Comparison of ENCODE assay signal across 9 mouse cellular contexts in genomic region chr10:19712421-19712836, GRCm38 (mm10). TPM values are rescaled to one million over a fixed set of nuclear protein-coding genes. Genes with fewer than 3 reads are reported as not detected.
A peak's percentile ranks its signal among the peaks of the same experiment; 100 is the strongest.
DNase-seq lines count a peak whose midpoint lies in the region; ATAC-seq and TF ChIP-seq lines count a peak whose summit lies in the region.
"Had no signal": no experiment of that assay in that cellular context is flagged by ENCODE, and none has a peak within 500 bp of the region (broad histone marks: within the 10 kb centered on the region; RNA-seq: fewer than 3 reads in every experiment).

Gene Il20ra, plus strand, starts transcription at chr10:19712570.

- no peak within 1 kb of the TSS for H3K27ac ChIP-seq in bone marrow macrophage, adult 2 months (ENCODE audit: insufficient read depth, low read depth, low read length)
- no peak within 1 kb of the TSS for H3K27ac ChIP-seq in forebrain, embryonic 16.5 days (ENCODE audit: low read length)
- no peak within 1 kb of the TSS for H3K27ac ChIP-seq in hindbrain, embryonic 12.5 days

- no peaks in the 10 kb centered on the region for H3K9me3 ChIP-seq in forebrain, embryonic 16.5 days (ENCODE audit: control insufficient read depth, low read length)
- no peaks in the 10 kb centered on the region for H3K9me3 ChIP-seq in hindbrain, embryonic 12.5 days (replicated peaks)

- H3K27me3 ChIP-seq in forebrain, embryonic 16.5 days (replicated peaks; ENCODE audit: control insufficient read depth, insufficient read depth, low read length): peaks cover 7% of the 10 kb centered on the region
- H3K27me3 ChIP-seq in hindbrain, embryonic 12.5 days: peaks cover 35% of the 10 kb centered on the region

- WGBS in forebrain, embryonic 16.5 days: under 1% methylated on average over 29 of the region's 29 CpGs
- 3% methylated on average over 29 of the region's 29 CpGs for WGBS in hindbrain, embryonic 12.5 days

- TF ChIP-seq POLR2A in bone marrow macrophage, adult 2 months (IDR thresholded peaks at IDR 0.05; ENCODE audit: borderline replicate concordance, low read depth, low read length): no peak

- TF ChIP-seq CTCF in bone marrow macrophage, adult 2 months (IDR thresholded peaks at IDR 0.05; ENCODE audit: low read depth, low read length): no peak

- peak within 1 kb of the TSS; percentile 32 for H3K4me3 ChIP-seq in bone marrow macrophage, adult 2 months (ENCODE audit: insufficient read depth, low read length)
- H3K4me3 ChIP-seq in forebrain, embryonic 16.5 days (replicated peaks; ENCODE audit: low read length): peak within 1 kb of the TSS; percentile 43
- peak within 1 kb of the TSS; percentile 45 for H3K4me3 ChIP-seq in hindbrain, embryonic 12.5 days

- peak within 1 kb of the TSS; percentile 76 for H3K4me2 ChIP-seq in forebrain, embryonic 16.5 days (ENCODE audit: low read length)
- peak within 1 kb of the TSS; percentile 94 for H3K4me2 ChIP-seq in hindbrain, embryonic 12.5 days (replicated peaks)

- peak; percentile 89 for ATAC-seq in forebrain, embryonic 16.5 days
- ATAC-seq in hindbrain, embryonic 12.5 days (ENCODE audit: low FRiP score): peak; percentile 60; the same call in 1 of the 2 replicates
- peak; percentile 88 for ATAC-seq in megakaryocyte, adult 5-6 weeks (ENCODE audit: poor library complexity, severe bottlenecking)

- H3K4me1 ChIP-seq in bone marrow macrophage, adult 2 months (ENCODE audit: control insufficient read depth, insufficient read depth, low read length): no peaks in the 10 kb centered on the region
- H3K4me1 ChIP-seq in forebrain, embryonic 16.5 days (replicated peaks; ENCODE audit: control insufficient read depth, insufficient read depth, low read length): peaks cover 6% of the 10 kb centered on the region
- H3K4me1 ChIP-seq in hindbrain, embryonic 12.5 days: peaks cover 4% of the 10 kb centered on the region

- DNase-seq in MEL-GATA-1-ER (ENCODE audit: extremely low read depth, low read depth): peak; percentile 20
- peak; percentile 56 to 69 for DNase-seq in left cerebral cortex, adult 18-20 months (ENCODE audit: low spot score in 2 of 2)
- peak; percentile 69 for DNase-seq in right cerebral cortex, postnatal 14 days
- no peak for DNase-seq in c-Kit-positive CD71-positive TER-119-positive erythroid progenitor cells, embryonic 14.5 days (ENCODE audit: low spot score)

- peak within 1 kb of the TSS; percentile 52 for H3K9ac ChIP-seq in forebrain, embryonic 16.5 days (replicated peaks; ENCODE audit: low read depth, low read length)
- H3K9ac ChIP-seq in hindbrain, embryonic 12.5 days: peak within 1 kb of the TSS; percentile 65

- no peaks in the 10 kb centered on the region for H3K36me3 ChIP-seq in forebrain, embryonic 16.5 days (ENCODE audit: control insufficient read depth, insufficient read depth)
- no peaks in the 10 kb centered on the region for H3K36me3 ChIP-seq in hindbrain, embryonic 12.5 days

RNA-seq across cellular contexts. Expression of gene Il20ra, which starts in this region (rescaled TPM):
- not detected in 2 replicates for polyA plus RNA-seq in bone marrow macrophage, adult 2 months (2012; ENCODE audit: insufficient read depth, insufficient read length, missing spikeins)
- polyA plus RNA-seq in forebrain, embryonic 16.5 days (2015; fragmentation: Nextera tagmentation; extraction: Ambion mirVana): 0.10 TPM in 1 of 2 replicates, not detected in the other
- polyA plus RNA-seq in hindbrain, embryonic 12.5 days (2016; fragmentation: Nextera tagmentation; extraction: Ambion mirVana): 0.09 TPM in 1 of 2 replicates, not detected in the other
- total RNA-seq in left cerebral cortex, adult 18-20 months (2021): under 1 TPM; 0.33 to 0.35 TPM
- total RNA-seq in megakaryocyte, adult 5-6 weeks (2015): 0.39 TPM in 1 of 2 replicates, not detected in the other
- total RNA-seq in megakaryocyte, adult 5-6 weeks (2017): 0.73 TPM in 1 of 2 replicates, not detected in the other
- polyA plus RNA-seq: large intestine, adult 2 months had no signal

Comparison
In these comparisons a context has a peak if more than half of its experiments do, and no peak if none do; other contexts are left out.
1. Peak in ATAC-seq, H3K4me3 ChIP-seq, H3K9ac ChIP-seq and H3K4me2 ChIP-seq in forebrain, embryonic 16.5 days; RNA of the gene not detected or under 1 TPM.
2. Peak in ATAC-seq, H3K4me3 ChIP-seq, H3K9ac ChIP-seq and H3K4me2 ChIP-seq in hindbrain, embryonic 12.5 days; RNA of the gene not detected or under 1 TPM.
3. Peak in DNase-seq in left cerebral cortex, adult 18-20 months; RNA of the gene not detected or under 1 TPM.
4. Peak in ATAC-seq in megakaryocyte, adult 5-6 weeks; RNA of the gene not detected or under 1 TPM.